Mouse (Mus musculus) heart, embryonic 14.5 days (tissue): ENCODE data around the gene Washc4. TPM values are rescaled to one million over a fixed set of nuclear protein-coding genes. Genes with fewer than 3 reads are reported as not detected.
A peak's percentile ranks its signal among the peaks of the same experiment; 100 is the strongest.

Source experiments
- ATAC-seq: fragments of 200-750 bp; cut with Nextera tagmentation; 2 replicates; pipeline ENCODE4 v1.8.0; 2017; ENCODE audit warnings: low read depth, moderate TSS enrichment; ENCODE audit not compliant: insufficient number of reproducible peaks, insufficient read depth, low FRiP score
- H3K27ac ChIP-seq, 2 experiments: fragments of 200-500 bp in 1 of 2; fragments of 300-500 bp in 1 of 2; sonication (generic) in 1 of 2; replicated peaks in 1 of 2; 2 replicates each; pipeline ENCODE4 v1.5.1; 2012 to 2014; ENCODE audit warnings: low read depth in 2 of 2, low read length in 2 of 2, control low read depth in 1 of 2, mild to moderate bottlenecking in 1 of 2, mixed read lengths in 1 of 2; ENCODE audit not compliant: control insufficient read depth in 1 of 2, insufficient read depth in 1 of 2
- H3K27me3 ChIP-seq: fragments of 300-500 bp; sonication (generic); 2 replicates; pipeline ENCODE4 v1.6.1; 2014; ENCODE audit warnings: mild to moderate bottlenecking, low read length, control low read depth; ENCODE audit not compliant: control insufficient read depth, insufficient read depth
- H3K36me3 ChIP-seq: fragments of 300-500 bp; sonication (generic); 2 replicates; pipeline ENCODE4 v1.6.1; 2014; ENCODE audit warnings: mild to moderate bottlenecking, control low read depth, low read length, mixed read lengths; ENCODE audit not compliant: control insufficient read depth, insufficient read depth
- H3K4me1 ChIP-seq, 2 experiments: fragments of 200-500 bp in 1 of 2; fragments of 300-500 bp in 1 of 2; sonication (generic) in 1 of 2; 2 replicates each; pipeline ENCODE4 v1.6.1; 2012 to 2014; ENCODE audit warnings: low read length in 2 of 2, control low read depth in 1 of 2, mixed read lengths in 1 of 2; ENCODE audit not compliant: control insufficient read depth in 2 of 2, insufficient read depth in 2 of 2
- H3K4me2 ChIP-seq: fragments of 300-500 bp; sonication (generic); 2 replicates; pipeline ENCODE4 v1.6.1; 2014; ENCODE audit warnings: mild to moderate bottlenecking, low read length
- H3K4me3 ChIP-seq, 2 experiments: fragments of 200-500 bp in 1 of 2; fragments of 300-500 bp in 1 of 2; sonication (generic) in 1 of 2; 2 replicates each; pipeline ENCODE4 v1.5.1; 2012 to 2014; ENCODE audit warnings: low read length in 2 of 2, mild to moderate bottlenecking in 2 of 2, control low read depth in 1 of 2, low read depth in 1 of 2, moderate library complexity in 1 of 2; ENCODE audit not compliant: control insufficient read depth in 1 of 2, insufficient read depth in 1 of 2
- H3K9ac ChIP-seq: fragments of 300-500 bp; sonication (generic); 2 replicates; pipeline ENCODE4 v1.6.1; 2014; ENCODE audit warnings: mild to moderate bottlenecking, low read length
- H3K9me3 ChIP-seq: fragments of 300-500 bp; sonication (generic); 2 replicates; pipeline ENCODE4 v1.6.1; 2016; ENCODE audit warnings: low read length, control low read depth; ENCODE audit not compliant: control insufficient read depth
- WGBS: fragments of 180-500 bp; shearing (Covaris S2); extraction: QIAGEN DNeasy Blood & Tissue Kit; methylation state at CpG from one replicate; pipeline ENCODE4 v1.1.7; 2014; 5-methylcytosine and 5-hydroxymethylcytosine counted together
- polyA plus RNA-seq: library from polyadenylated mRNA; unstranded; fragments of >200 nt; fragmentation: Nextera tagmentation; extraction: Ambion mirVana; gene quantifications from 2 replicates; pipeline ENCODE4 v1.2.1, GENCODE M21; 2014

The Washc4 gene
- polyA plus RNA-seq, 1 experiment from 2014 or later, result 26.0 TPM

GRCm38 (mm10) chr10:83544103-83544479 lies 539 bp downstream of the Washc4 start:
- Histone ChIP-seq H3K27me3 (no peaks in the 10 kb centered on the region), H3K36me3 (peaks cover 18% of the 10 kb centered on the region), H3K9ac (peak overlapping the region; percentile 88), H3K4me2 (peak overlapping the region; percentile 76), H3K27ac (peak overlapping the region; percentile 74 to 87), H3K4me3 (peak overlapping the region; percentile 92 to 99), H3K9me3 (no peaks in the 10 kb centered on the region), H3K4me1 (peaks cover 0 to 21% of the 10 kb centered on the region in 2 experiments; a peak in 2 of 4 replicates)
- ATAC-seq, result peak; percentile 91
- WGBS, result under 1% methylated on average over 37 of the region's 41 CpGs

DNA sequence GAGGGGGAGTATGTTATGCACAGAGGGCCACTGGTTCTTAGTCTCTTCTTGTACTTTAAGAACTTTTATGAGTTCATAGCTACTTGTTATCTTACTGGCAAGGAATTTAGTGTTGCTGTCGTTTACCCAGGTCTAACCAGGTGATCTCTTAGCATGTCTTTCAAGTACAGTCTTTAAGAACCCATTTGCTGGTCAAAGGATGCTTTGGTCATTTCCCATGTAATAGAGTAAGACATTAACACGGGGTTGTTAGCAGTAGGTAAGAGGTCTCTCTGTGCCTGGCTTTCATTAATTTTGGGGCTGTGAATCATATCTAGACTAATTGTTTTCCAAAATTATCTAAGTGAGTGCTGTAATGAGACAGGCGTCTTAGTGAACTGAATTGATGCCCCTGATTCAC lies 1.8 kb downstream of the Washc4 start:
- Histone ChIP-seq H3K4me2 (peak overlapping the region; percentile 76), H3K9me3 (no peaks in the 10 kb centered on the region), H3K4me3 (no peak overlapping the region), H3K4me1 (peaks cover 0 to 18% of the 10 kb centered on the region in 2 experiments; a peak in 2 of 4 replicates), H3K36me3 (peaks cover 28% of the 10 kb centered on the region), H3K9ac (peak overlapping the region; percentile 5; the same call in 1 of the 2 replicates), H3K27ac (no peak overlapping the region), H3K27me3 (no peaks in the 10 kb centered on the region)
- no peak for ATAC-seq
- 65% methylated on average over 3 of the region's 3 CpGs for WGBS

DNA sequence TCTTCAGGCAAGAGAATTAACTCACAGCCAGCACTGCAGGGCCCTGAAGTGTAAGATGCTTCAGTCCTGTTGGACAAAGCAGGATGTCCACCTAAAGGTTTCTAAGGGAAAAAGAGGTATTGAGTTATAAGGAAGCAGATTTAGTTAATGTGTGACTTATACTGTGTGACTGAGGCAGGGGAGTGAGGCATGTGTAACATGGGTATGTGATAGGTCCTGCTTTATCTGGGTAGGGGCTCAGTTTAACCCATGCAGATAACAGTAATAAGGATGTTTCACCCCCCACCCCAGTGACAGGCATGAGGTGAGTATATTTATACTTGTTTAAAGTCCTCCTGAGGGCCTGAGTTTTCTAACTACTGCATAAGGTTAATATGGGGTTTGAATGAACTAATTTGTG lies 19.5 kb downstream of the Washc4 start:
- H3K4me2 ChIP-seq, result no peak overlapping the region
- no peak overlapping the region for H3K27ac ChIP-seq
- no peaks in the 10 kb centered on the region for H3K27me3 ChIP-seq
- peaks cover 96% of the 10 kb centered on the region for H3K36me3 ChIP-seq
- no peak overlapping the region for H3K9ac ChIP-seq
- no peak for ATAC-seq
- no peaks in the 10 kb centered on the region for H3K9me3 ChIP-seq
- H3K4me1 ChIP-seq, result peaks cover 3 to 9% of the 10 kb centered on the region in 2 experiments; a peak in 2 of 4 replicates
- H3K4me3 ChIP-seq, result no peak overlapping the region

GRCm38 (mm10) chr10:83565449-83566441 lies 22.2 kb downstream of the Washc4 start:
- Histone ChIP-seq H3K36me3 (peaks cover 97% of the 10 kb centered on the region), H3K9ac (no peak overlapping the region), H3K27me3 (no peaks in the 10 kb centered on the region)

GRCm38 (mm10) chr10:83590801-83591200 lies 47.2 kb downstream of the Washc4 start:
- 95% methylated on average over 6 of the region's 6 CpGs for WGBS
- no peaks in the 10 kb centered on the region for H3K27me3 ChIP-seq
- no peak overlapping the region for H3K4me3 ChIP-seq
- H3K9ac ChIP-seq, result no peak overlapping the region
- no peaks in the 10 kb centered on the region for H3K9me3 ChIP-seq
- no peaks in the 10 kb centered on the region for H3K4me1 ChIP-seq
- H3K27ac ChIP-seq, result no peak overlapping the region
- H3K4me2 ChIP-seq, result no peak overlapping the region
- ATAC-seq, result no peak
- H3K36me3 ChIP-seq, result peaks cover 94% of the 10 kb centered on the region

More at GRCm38 (mm10) chr10:83565449-83566441, 22.2 kb downstream of the Washc4 start:
- Histone ChIP-seq H3K4me1 (peaks cover 3 to 9% of the 10 kb centered on the region in 2 experiments; a peak in 2 of 4 replicates), H3K27ac (no peak overlapping the region), H3K4me3 (no peak overlapping the region), H3K4me2 (no peak overlapping the region), H3K9me3 (no peaks in the 10 kb centered on the region)
- ATAC-seq, result no peak
- WGBS, result 95% methylated on average over 7 of the region's 7 CpGs

DNA sequence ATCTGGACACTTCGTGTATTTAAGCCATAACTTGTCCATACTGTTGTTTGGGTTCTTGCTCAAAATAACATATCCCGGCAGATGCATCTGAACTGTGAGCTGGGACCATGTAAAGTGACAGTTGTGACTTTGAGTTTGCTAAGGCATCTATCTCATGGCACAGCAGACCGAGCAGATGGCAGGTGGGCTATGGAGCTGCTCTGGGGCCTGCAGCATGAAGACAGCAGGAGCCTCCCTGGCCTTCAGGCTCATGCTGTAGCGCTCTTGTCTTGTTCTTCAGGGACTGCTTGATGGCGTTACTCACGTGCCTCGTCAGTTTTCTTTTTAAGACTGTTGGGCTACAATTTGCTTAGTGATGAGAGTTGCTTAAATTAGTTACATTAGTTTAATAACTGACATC lies 49.1 kb downstream of the Washc4 start:
- H3K4me2 ChIP-seq, result no peak overlapping the region
- 91% methylated on average over 7 of the region's 7 CpGs for WGBS
- no peak overlapping the region for H3K9ac ChIP-seq
- no peak for ATAC-seq
- no peak overlapping the region for H3K27ac ChIP-seq
- H3K4me1 ChIP-seq, result no peaks in the 10 kb centered on the region
- H3K36me3 ChIP-seq, result peaks cover 90% of the 10 kb centered on the region
- no peaks in the 10 kb centered on the region for H3K27me3 ChIP-seq
- no peaks in the 10 kb centered on the region for H3K9me3 ChIP-seq
- no peak overlapping the region for H3K4me3 ChIP-seq

DNA sequence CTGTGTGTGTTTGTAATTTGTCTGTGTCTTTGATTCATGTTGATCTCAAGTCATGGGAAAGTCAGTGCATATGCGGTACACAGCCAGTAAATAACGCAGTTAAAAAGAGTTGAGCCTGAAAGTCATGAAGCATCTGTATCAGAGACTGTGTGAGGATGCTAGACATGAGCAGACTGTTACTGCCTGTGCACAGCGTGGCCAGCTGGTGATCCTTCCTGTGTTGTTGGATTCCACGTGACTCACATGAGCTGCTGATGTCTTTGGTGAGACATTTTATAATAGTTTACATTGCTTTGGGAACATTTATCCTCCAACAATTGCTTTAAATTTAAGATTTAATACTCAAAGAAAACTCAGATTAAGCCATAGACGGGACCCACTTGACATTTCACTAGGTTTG lies 51.0 kb downstream of the Washc4 start:
- WGBS, result 95% methylated on average over 5 of the region's 5 CpGs
- no peaks in the 10 kb centered on the region for H3K9me3 ChIP-seq
- H3K27me3 ChIP-seq, result no peaks in the 10 kb centered on the region
- no peaks in the 10 kb centered on the region for H3K4me1 ChIP-seq
- H3K9ac ChIP-seq, result no peak overlapping the region
- H3K36me3 ChIP-seq, result peaks cover 91% of the 10 kb centered on the region
- no peak overlapping the region for H3K27ac ChIP-seq
- no peak for ATAC-seq
- H3K4me2 ChIP-seq, result no peak overlapping the region
- H3K4me3 ChIP-seq, result no peak overlapping the region
